In genomic region chr14:25481667-25482331, GRCm38 (mm10) we compare ENCODE assay signal across 8 mouse cellular contexts. TPM values are rescaled to one million over a fixed set of nuclear protein-coding genes. Genes with fewer than 3 reads are reported as not detected.
DNase-seq lines count a peak whose midpoint lies in the region; ATAC-seq and TF ChIP-seq lines count a peak whose summit lies in the region.

No protein-coding gene starts in this region.

- DNase-seq in cerebellum, postnatal 10 days: peak; percentile 54 to 58
- no peak for DNase-seq in cerebellum, adult 11 months
- DNase-seq in lung, embryonic 14.5 days: no peak
- DNase-seq in lung, postnatal 36 days: no peak
- no peak for DNase-seq in layer of hippocampus, adult 9-10 months (ENCODE audit: low spot score)
- DNase-seq in urinary bladder, postnatal 10 days (ENCODE audit: low spot score): no peak

- peaks cover 30% of the 10 kb centered on the region for H3K4me1 ChIP-seq in lung, embryonic 14.5 days (ENCODE audit: insufficient read depth)
- peaks cover 24% of the 10 kb centered on the region for H3K4me1 ChIP-seq in intestine, postnatal 0 days (replicated peaks; ENCODE audit: control insufficient read depth, insufficient read depth, low read length)
- H3K4me1 ChIP-seq in stomach, embryonic 14.5 days (ENCODE audit: control insufficient read depth, insufficient read depth, low read length): peaks cover 58% of the 10 kb centered on the region

- H3K27me3 ChIP-seq in lung, embryonic 14.5 days (ENCODE audit: insufficient read depth, low read length): no peaks in the 10 kb centered on the region
- no peaks in the 10 kb centered on the region for H3K27me3 ChIP-seq in intestine, postnatal 0 days (replicated peaks; ENCODE audit: control insufficient read depth, insufficient read depth, low read length)
- H3K27me3 ChIP-seq in stomach, embryonic 14.5 days (ENCODE audit: control insufficient read depth, insufficient read depth, low read length): no peaks in the 10 kb centered on the region

- 79% methylated on average over 11 of the region's 11 CpGs for WGBS in lung, embryonic 14.5 days
- WGBS in intestine, postnatal 0 days: 74% methylated on average over 11 of the region's 11 CpGs
- 78% methylated on average over 11 of the region's 11 CpGs for WGBS in stomach, embryonic 14.5 days

- peak overlapping the region; percentile 41 for H3K4me2 ChIP-seq in lung, embryonic 14.5 days
- H3K4me2 ChIP-seq in intestine, postnatal 0 days (replicated peaks; ENCODE audit: low read depth): peak overlapping the region; percentile 6; the same call in 1 of the 2 replicates
- no peak overlapping the region for H3K4me2 ChIP-seq in stomach, embryonic 14.5 days (replicated peaks; ENCODE audit: low read depth, low read length)

- ATAC-seq in lung, embryonic 14.5 days (ENCODE audit: insufficient read depth): no peak
- no peak for ATAC-seq in intestine, postnatal 0 days
- no peak for ATAC-seq in stomach, embryonic 14.5 days (ENCODE audit: insufficient number of reproducible peaks, insufficient read depth, low FRiP score, low read depth)

- peak overlapping the region; percentile 13; the same call in 1 of the 2 replicates for H3K9ac ChIP-seq in lung, embryonic 14.5 days
- peak overlapping the region; percentile 22; the same call in 1 of the 2 replicates for H3K9ac ChIP-seq in intestine, postnatal 0 days (ENCODE audit: low read depth, low read length)
- no peak overlapping the region for H3K9ac ChIP-seq in stomach, embryonic 14.5 days (replicated peaks; ENCODE audit: low read depth, low read length)

- no peak for TF ChIP-seq CTCF in lung, embryonic 14.5 days (IDR thresholded peaks at IDR 0.05; ENCODE audit: low read depth)
- TF ChIP-seq CTCF in intestine, postnatal 0 days (IDR thresholded peaks at IDR 0.05; ENCODE audit: low read depth): no peak

- H3K27ac ChIP-seq in lung, embryonic 14.5 days (ENCODE audit: low read depth): peak overlapping the region; percentile 82; the same call in 1 of the 2 replicates
- H3K27ac ChIP-seq in intestine, postnatal 0 days (ENCODE audit: low read depth, low read length): peak overlapping the region; percentile 79
- H3K27ac ChIP-seq in stomach, embryonic 14.5 days (ENCODE audit: low read length): peak overlapping the region; percentile 59; the same call in 1 of the 2 replicates

- no peaks in the 10 kb centered on the region for H3K36me3 ChIP-seq in lung, embryonic 14.5 days (ENCODE audit: insufficient read depth)
- H3K36me3 ChIP-seq in intestine, postnatal 0 days (ENCODE audit: control insufficient read depth, insufficient read depth): peaks cover 3% of the 10 kb centered on the region; the same call in 1 of the 2 replicates
- peaks cover 4% of the 10 kb centered on the region; the same call in 1 of the 2 replicates for H3K36me3 ChIP-seq in stomach, embryonic 14.5 days (ENCODE audit: control insufficient read depth, insufficient read depth, low read length)

- H3K4me3 ChIP-seq in lung, embryonic 14.5 days (ENCODE audit: low read depth, low read length): no peak overlapping the region
- H3K4me3 ChIP-seq in intestine, postnatal 0 days (ENCODE audit: low read depth, low read length): no peak overlapping the region
- no peak overlapping the region for H3K4me3 ChIP-seq in stomach, embryonic 14.5 days (ENCODE audit: low read depth, low read length)

- H3K9me3 ChIP-seq in lung, embryonic 14.5 days (ENCODE audit: low read depth, low read length): no peaks in the 10 kb centered on the region
- H3K9me3 ChIP-seq in intestine, postnatal 0 days (ENCODE audit: control insufficient read depth): no peaks in the 10 kb centered on the region
- no peaks in the 10 kb centered on the region for H3K9me3 ChIP-seq in stomach, embryonic 14.5 days (ENCODE audit: control insufficient read depth, low read depth, low read length)

RNA-seq across cellular contexts. Expression of gene Zmiz1, which starts 22.8 kb away (rescaled TPM):
- 33.5 TPM in 2 replicates for polyA plus RNA-seq in lung, embryonic 14.5 days (2014; fragmentation: Nextera tagmentation; extraction: Ambion mirVana)
- polyA plus RNA-seq in intestine, postnatal 0 days (2015; fragmentation: Nextera tagmentation; extraction: Ambion mirVana): 12.4 and 13.5 TPM in 2 replicates
- 43.9 and 45.3 TPM in 2 replicates for polyA plus RNA-seq in stomach, embryonic 14.5 days (2014; fragmentation: Nextera tagmentation; extraction: Ambion mirVana)

Comparison
In these comparisons a context has a peak if more than half of its experiments do, and no peak if none do; other contexts are left out.
1. DNase-seq: peak in cerebellum, postnatal 10 days (2 of 2); none in cerebellum, adult 11 months (single experiment), lung, embryonic 14.5 days (single experiment), lung, postnatal 36 days (single experiment), layer of hippocampus, adult 9-10 months (single experiment) and urinary bladder, postnatal 10 days (single experiment).
2. Peak in every context shown above with its lines, with median percentiles within 50 percentile points of each other: H3K27ac ChIP-seq.